Mouse (Mus musculus): ENCODE results near the gene Bsn. TPM values are rescaled to one million over a fixed set of nuclear protein-coding genes. Genes with fewer than 3 reads are reported as not detected.

The Bsn gene
- polyA plus RNA-seq, 1 experiment from 2014 or later = 0.59 TPM

DNA sequence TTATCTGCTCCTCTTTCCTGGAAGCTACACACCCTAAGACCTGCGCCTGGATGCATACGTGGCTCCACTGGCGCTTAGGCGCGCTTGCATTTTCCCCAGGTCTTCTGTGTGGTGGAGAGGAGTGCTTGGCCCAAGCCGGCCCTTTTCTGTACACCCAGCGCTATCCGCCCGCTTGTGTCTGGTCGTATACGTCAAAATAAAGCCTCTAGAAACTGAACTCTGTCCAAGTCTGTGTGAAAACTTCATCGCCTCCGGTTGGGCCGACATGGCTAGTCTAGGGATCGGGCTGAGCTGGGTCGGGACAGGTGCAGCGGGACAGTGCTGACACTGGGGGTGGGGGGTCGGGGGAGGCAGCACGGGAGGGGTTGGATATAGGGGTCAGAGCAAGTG, 141.6 kb downstream of the Bsn start:
- Histone ChIP-seq H3K4me2 (ENCODE audit: low read depth, low read length) (peak overlapping the region; percentile 88), H3K4me1 (ENCODE audit: insufficient read depth) (peaks cover 24% of the 10 kb centered on the region), H3K9ac (replicated peaks) (peak overlapping the region; percentile 58), H3K27me3 (ENCODE audit: insufficient read depth, low read length) (no peaks in the 10 kb centered on the region), H3K9me3 (ENCODE audit: low read length) (no peaks in the 10 kb centered on the region), H3K4me3 (ENCODE audit: low read depth, low read length) (peak overlapping the region; percentile 91), H3K36me3 (replicated peaks; ENCODE audit: insufficient read depth, low read length) (peaks cover 48% of the 10 kb centered on the region), H3K27ac (ENCODE audit: low read depth) (peak overlapping the region; percentile 88)
- WGBS (ENCODE audit: insufficient replicate concordance) = 3% methylated on average over 19 of the region's 19 CpGs
- ATAC-seq (peak; percentile 3), DNase-seq (no peak)
- TF ChIP-seq EP300 (IDR thresholded peaks at IDR 0.05; ENCODE audit: low read depth) (no peak), CTCF (IDR thresholded peaks at IDR 0.05; ENCODE audit: low read depth) (no peak)

DNA sequence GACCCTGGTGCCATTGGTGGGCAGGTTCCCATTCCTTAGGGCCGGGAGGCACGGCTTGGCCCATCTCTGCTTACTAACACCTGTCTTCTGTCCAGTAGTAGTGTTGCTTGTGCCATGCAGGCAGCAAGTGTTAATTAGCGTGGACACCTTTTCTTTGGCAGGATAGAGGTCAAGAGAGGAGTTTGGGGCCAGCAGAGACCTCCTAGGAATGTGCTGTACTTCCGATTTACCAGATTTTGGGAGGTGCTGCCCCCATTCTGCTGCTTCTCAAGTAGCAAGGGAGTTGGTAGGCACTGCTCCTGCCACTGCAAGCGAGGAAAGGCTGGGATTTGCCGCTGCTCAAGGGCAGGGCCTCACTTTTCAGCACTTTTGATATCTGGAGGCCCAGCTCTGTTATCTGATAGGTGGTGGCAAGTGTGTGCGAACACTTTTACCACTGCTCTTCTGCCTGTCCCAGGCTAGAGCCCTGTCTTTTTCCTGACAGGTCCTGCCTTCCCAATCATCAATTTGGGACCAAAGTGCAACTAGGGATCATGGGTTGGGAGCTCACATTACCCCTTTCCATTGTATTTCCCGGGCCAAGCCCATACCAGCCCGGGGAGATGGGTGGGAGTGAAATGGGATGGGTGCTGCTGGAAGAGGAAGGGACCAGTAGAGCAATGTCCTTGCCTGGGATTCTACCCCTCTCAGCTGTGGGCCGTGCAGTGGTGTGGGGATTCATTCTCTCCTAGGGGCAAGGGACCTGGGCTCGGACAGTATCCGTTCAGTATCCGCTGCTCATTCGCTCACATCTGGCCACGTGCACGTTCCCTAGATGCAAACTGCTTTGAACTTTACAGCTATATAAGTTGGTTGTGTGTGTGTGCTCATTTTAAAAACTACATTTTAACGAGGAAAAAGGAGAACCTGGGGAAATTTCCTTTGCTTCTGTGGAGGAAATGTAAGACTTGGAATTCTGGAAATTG, 142.3 kb downstream of the Bsn start:
- Histone ChIP-seq H3K27ac (ENCODE audit: low read depth) (peak overlapping the region; percentile 88), H3K4me1 (ENCODE audit: insufficient read depth) (peaks cover 21% of the 10 kb centered on the region), H3K9me3 (ENCODE audit: low read length) (no peaks in the 10 kb centered on the region), H3K4me2 (ENCODE audit: low read depth, low read length) (peak overlapping the region; percentile 88), H3K27me3 (ENCODE audit: insufficient read depth, low read length) (no peaks in the 10 kb centered on the region), H3K9ac (replicated peaks) (peak overlapping the region; percentile 58), H3K36me3 (replicated peaks; ENCODE audit: insufficient read depth, low read length) (peaks cover 52% of the 10 kb centered on the region), H3K4me3 (ENCODE audit: low read depth, low read length) (peak overlapping the region; percentile 91)
- TF ChIP-seq CTCF (IDR thresholded peaks at IDR 0.05; ENCODE audit: low read depth) = no peak
- TF ChIP-seq EP300 (IDR thresholded peaks at IDR 0.05; ENCODE audit: low read depth) = no peak
- DNase-seq (peak; percentile 33), ATAC-seq (no peak)
- WGBS (ENCODE audit: insufficient replicate concordance) = 39% methylated on average over 17 of the region's 17 CpGs

DNA sequence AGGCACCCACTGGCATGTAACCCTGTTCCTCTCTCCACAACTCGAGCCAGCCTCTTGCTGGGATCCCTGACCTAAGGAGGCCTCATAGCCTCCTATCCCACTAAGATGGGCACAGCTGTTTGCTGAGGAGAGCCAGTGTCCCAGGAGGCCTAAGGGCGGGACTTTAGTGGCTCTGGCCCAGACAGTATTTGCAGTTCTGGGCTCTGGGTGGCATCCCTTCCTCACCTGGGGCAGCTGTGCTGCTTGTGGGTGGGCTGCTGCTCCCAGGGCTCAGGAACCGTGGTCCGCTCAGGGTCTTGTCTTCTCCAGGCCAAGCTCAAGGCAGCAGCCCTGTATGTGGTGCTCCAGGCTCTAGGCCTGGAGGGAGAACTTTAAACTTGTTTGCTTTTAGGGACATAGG, 143.6 kb downstream of the Bsn start:
- ATAC-seq (no peak), DNase-seq (peak; percentile 19)
- peaks cover 21% of the 10 kb centered on the region for H3K4me1 ChIP-seq (ENCODE audit: insufficient read depth)
- peak overlapping the region; percentile 16; the same call in 1 of the 2 replicates for H3K9ac ChIP-seq (replicated peaks)
- no peak overlapping the region for H3K4me2 ChIP-seq (ENCODE audit: low read depth, low read length)
- no peaks in the 10 kb centered on the region for H3K9me3 ChIP-seq (ENCODE audit: low read length)
- H3K36me3 ChIP-seq (replicated peaks; ENCODE audit: insufficient read depth, low read length) = peaks cover 56% of the 10 kb centered on the region
- TF ChIP-seq CTCF (IDR thresholded peaks at IDR 0.05; ENCODE audit: low read depth) (no peak), EP300 (IDR thresholded peaks at IDR 0.05; ENCODE audit: low read depth) (no peak)
- no peak overlapping the region for H3K4me3 ChIP-seq (ENCODE audit: low read depth, low read length)
- H3K27me3 ChIP-seq (ENCODE audit: insufficient read depth, low read length) = no peaks in the 10 kb centered on the region
- H3K27ac ChIP-seq (ENCODE audit: low read depth) = no peak overlapping the region
- 79% methylated on average over 4 of the region's 4 CpGs for WGBS (ENCODE audit: insufficient replicate concordance)

Small RNA genes lying within 50 kb of the gene (microRNA-seq; reads per million reads assigned to microRNA genes)
- not detected for gene Gm47303
- gene Mir7088 = 5.3 reads per million, percentile 8 among the genes with 10 or more reads in this experiment

Other genes with a start within 250 kb of the Bsn start
- 5.4 and 6.5 TPM in 2 replicates for gene Traip, start 240.2 kb downstream of the Bsn start, polyA plus RNA-seq (2015; fragmentation: Nextera tagmentation; extraction: Ambion mirVana)
- gene Uba7, start 214.9 kb downstream of the Bsn start, polyA plus RNA-seq (2015; fragmentation: Nextera tagmentation; extraction: Ambion mirVana) = 32.0 and 33.2 TPM in 2 replicates
- gene Gm20661, start 207.3 kb downstream of the Bsn start, polyA plus RNA-seq (2015; fragmentation: Nextera tagmentation; extraction: Ambion mirVana) = 0.12 and 0.31 TPM in 2 replicates
- gene Inka1, start 204.5 kb downstream of the Bsn start, polyA plus RNA-seq (2015; fragmentation: Nextera tagmentation; extraction: Ambion mirVana) = 28.5 and 30.6 TPM in 2 replicates
- gene Cdhr4, start 197.9 kb downstream of the Bsn start, polyA plus RNA-seq (2015; fragmentation: Nextera tagmentation; extraction: Ambion mirVana) = 0.75 and 1.1 TPM in 2 replicates
- 0.07 TPM in 1 of 2 replicates, not detected in the other for gene Gm20662, start 194.0 kb downstream of the Bsn start, polyA plus RNA-seq (2015; fragmentation: Nextera tagmentation; extraction: Ambion mirVana)
- 18.4 and 19.8 TPM in 2 replicates for gene Ip6k1, start 187.9 kb downstream of the Bsn start, polyA plus RNA-seq (2015; fragmentation: Nextera tagmentation; extraction: Ambion mirVana)
- gene Gmppb, start 141.1 kb downstream of the Bsn start, polyA plus RNA-seq (2015; fragmentation: Nextera tagmentation; extraction: Ambion mirVana) = 12.2 and 12.6 TPM in 2 replicates
- gene Amigo3, start 137.2 kb downstream of the Bsn start, polyA plus RNA-seq (2015; fragmentation: Nextera tagmentation; extraction: Ambion mirVana) = 0.59 and 0.86 TPM in 2 replicates
- 81.4 and 93.0 TPM in 2 replicates for gene Mst1, start 109.9 kb downstream of the Bsn start, polyA plus RNA-seq (2015; fragmentation: Nextera tagmentation; extraction: Ambion mirVana)
- gene Rnf123, start 107.0 kb downstream of the Bsn start, polyA plus RNA-seq (2015; fragmentation: Nextera tagmentation; extraction: Ambion mirVana) = 45.2 and 50.1 TPM in 2 replicates
- gene Apeh, start 95.8 kb downstream of the Bsn start, polyA plus RNA-seq (2015; fragmentation: Nextera tagmentation; extraction: Ambion mirVana) = 67.7 and 75.2 TPM in 2 replicates
- 20.0 and 20.8 TPM in 2 replicates for gene Dag1, start 73.6 kb upstream of the Bsn start, polyA plus RNA-seq (2015; fragmentation: Nextera tagmentation; extraction: Ambion mirVana)
- gene Nicn1, start 100.0 kb upstream of the Bsn start, polyA plus RNA-seq (2015; fragmentation: Nextera tagmentation; extraction: Ambion mirVana) = 7.7 and 9.5 TPM in 2 replicates
- gene Amt, start 106.5 kb upstream of the Bsn start, polyA plus RNA-seq (2015; fragmentation: Nextera tagmentation; extraction: Ambion mirVana) = 10.9 and 13.5 TPM in 2 replicates
- gene Rhoa, start 115.7 kb upstream of the Bsn start, polyA plus RNA-seq (2015; fragmentation: Nextera tagmentation; extraction: Ambion mirVana) = 163 and 165 TPM in 2 replicates
- 14.8 and 16.3 TPM in 2 replicates for gene Tcta, start 115.8 kb upstream of the Bsn start, polyA plus RNA-seq (2015; fragmentation: Nextera tagmentation; extraction: Ambion mirVana)
- 3,657 and 3,917 TPM in 2 replicates for gene Gpx1, start 148.5 kb upstream of the Bsn start, polyA plus RNA-seq (2015; fragmentation: Nextera tagmentation; extraction: Ambion mirVana)
- 35.9 and 38.2 TPM in 2 replicates for gene Usp4, start 157.5 kb upstream of the Bsn start, polyA plus RNA-seq (2015; fragmentation: Nextera tagmentation; extraction: Ambion mirVana)
- gene 1700102P08Rik, start 202.4 kb upstream of the Bsn start, polyA plus RNA-seq (2015; fragmentation: Nextera tagmentation; extraction: Ambion mirVana) = 0.14 and 0.22 TPM in 2 replicates
- 0.08 TPM in 1 of 2 replicates, not detected in the other for gene Ccdc36, start 238.1 kb upstream of the Bsn start, polyA plus RNA-seq (2015; fragmentation: Nextera tagmentation; extraction: Ambion mirVana)
- gene BC048562, start 246.1 kb upstream of the Bsn start, polyA plus RNA-seq (2015; fragmentation: Nextera tagmentation; extraction: Ambion mirVana) = not detected in 2 replicates

All from liver, postnatal 0 days (tissue).